Mouse (Mus musculus) right cerebral cortex, postnatal 25 days (tissue): ENCODE data around the gene Arhgap15.

Experiments used
- DNase-seq: peaks from one replicate; pipeline ENCODE4 v3.0.0; 2022

The Arhgap15 gene

GRCm38 (mm10) chr2:44044088-44044487 is 295.5 kb downstream of the Arhgap15 start:
- no peak for DNase-seq

- DNase-seq, result no peak
Observed at GRCm38 (mm10) chr2:44044634-44045033, 296.0 kb downstream of the Arhgap15 start.

- no peak for DNase-seq
Observed at GRCm38 (mm10) chr2:44045231-44045630, 296.6 kb downstream of the Arhgap15 start.

GRCm38 (mm10) chr2:44060306-44060705 is 311.7 kb downstream of the Arhgap15 start:
- DNase-seq, result no peak

- no peak for DNase-seq
Observed at GRCm38 (mm10) chr2:44060716-44061115, 312.1 kb downstream of the Arhgap15 start.

GRCm38 (mm10) chr2:44065067-44065466 is 316.4 kb downstream of the Arhgap15 start:
- no peak for DNase-seq

- no peak for DNase-seq
Observed at GRCm38 (mm10) chr2:44068151-44068840, 319.7 kb downstream of the Arhgap15 start.

GRCm38 (mm10) chr2:44068906-44069305 is 320.3 kb downstream of the Arhgap15 start:
- DNase-seq, result no peak

- DNase-seq, result no peak
Observed at GRCm38 (mm10) chr2:44076570-44076969, 327.9 kb downstream of the Arhgap15 start.

GRCm38 (mm10) chr2:44080530-44080929 is 331.9 kb downstream of the Arhgap15 start:
- no peak for DNase-seq

GRCm38 (mm10) chr2:44081241-44081640 is 332.6 kb downstream of the Arhgap15 start:
- no peak for DNase-seq

- DNase-seq, result no peak
Observed at GRCm38 (mm10) chr2:44084471-44084870, 335.8 kb downstream of the Arhgap15 start.

- DNase-seq, result no peak
Observed at GRCm38 (mm10) chr2:44086403-44087056, 337.9 kb downstream of the Arhgap15 start.

- DNase-seq, result no peak
Observed at GRCm38 (mm10) chr2:44098552-44098951, 349.9 kb downstream of the Arhgap15 start.

- no peak for DNase-seq
Observed at GRCm38 (mm10) chr2:44102351-44102750, 353.7 kb downstream of the Arhgap15 start.

GRCm38 (mm10) chr2:44103321-44103720 is 354.7 kb downstream of the Arhgap15 start:
- no peak for DNase-seq

GRCm38 (mm10) chr2:44103742-44104141 is 355.1 kb downstream of the Arhgap15 start:
- no peak for DNase-seq

GRCm38 (mm10) chr2:44104282-44105197 is 355.9 kb downstream of the Arhgap15 start:
- peak; percentile 23 for DNase-seq

GRCm38 (mm10) chr2:44105198-44105555 is 356.6 kb downstream of the Arhgap15 start:
- no peak for DNase-seq

GRCm38 (mm10) chr2:44106359-44106758 is 357.7 kb downstream of the Arhgap15 start:
- DNase-seq, result no peak

- no peak for DNase-seq
Observed at GRCm38 (mm10) chr2:44111276-44111675, 362.7 kb downstream of the Arhgap15 start.

- no peak for DNase-seq
Observed at GRCm38 (mm10) chr2:44112990-44113798, 364.6 kb downstream of the Arhgap15 start.

GRCm38 (mm10) chr2:44114296-44114695 is 365.7 kb downstream of the Arhgap15 start:
- DNase-seq, result no peak
